Mouse (Mus musculus) spleen, adult 2 months (tissue): ENCODE results near the gene Tctn3.

Source experiments
- CTCF ChIP-seq: fragments of 200-500 bp; IDR thresholded peaks from 2 replicates; pipeline ENCODE4 v1.5.1; 2011; ENCODE audit warnings: mild to moderate bottlenecking, inconsistent platforms; ENCODE audit not compliant: insufficient read depth, insufficient read length, insufficient replicate concordance; ENCODE audit errors: extremely low read depth
- POLR2A ChIP-seq: fragments of 200-500 bp; IDR thresholded peaks from 2 replicates; pipeline ENCODE4 v1.6.1; 2011; ENCODE audit warnings: low read depth, low read length, inconsistent platforms

- no peak for TF ChIP-seq CTCF
- TF ChIP-seq POLR2A, result no peak
Observed at GRCm38 (mm10) chr19:40581662-40582061, 30.4 kb downstream of the Tctn3 start.
